ENCODE assay signal across 16 mouse cellular contexts in the genomic region with DNA sequence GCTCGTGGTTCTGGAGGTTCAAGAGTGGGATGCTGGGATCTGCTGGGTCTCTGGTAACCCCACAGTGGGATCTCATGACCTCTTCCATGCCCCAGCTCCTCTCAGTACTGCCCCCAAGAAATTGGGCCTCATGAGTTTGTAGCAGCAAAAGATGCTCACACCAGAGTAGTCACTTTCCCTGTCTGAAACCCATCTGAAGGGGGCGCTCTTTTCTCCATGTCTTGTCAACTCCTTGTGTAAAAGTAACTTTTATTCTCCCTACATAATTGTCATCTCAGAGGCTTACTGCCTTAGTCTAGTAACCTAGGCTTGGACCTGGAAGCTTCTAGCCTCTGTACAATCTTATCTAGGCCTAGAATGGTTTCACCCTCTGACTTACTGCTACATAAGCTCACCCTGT. TPM values are rescaled to one million over a fixed set of nuclear protein-coding genes. Genes with fewer than 3 reads are reported as not detected.
DNase-seq lines count a peak whose midpoint lies in the region; ATAC-seq and TF ChIP-seq lines count a peak whose summit lies in the region.
"Had no signal": no experiment of that assay in that cellular context is flagged by ENCODE, and none has a peak within 500 bp of the region (broad histone marks: within the 10 kb centered on the region; RNA-seq: fewer than 3 reads in every experiment).

No protein-coding gene starts in this region.

- no peak overlapping the region for H3K4me3 ChIP-seq in kidney, postnatal 0 days (replicated peaks; ENCODE audit: low read depth, low read length)
- H3K4me3 ChIP-seq in kidney, embryonic 15.5 days (replicated peaks) = no peak overlapping the region
- H3K4me3 ChIP-seq: embryonic facial prominence, embryonic 12.5 days; intestine, embryonic 15.5 days; lung, embryonic 15.5 days had no signal

- no peak overlapping the region for H3K4me2 ChIP-seq in kidney, postnatal 0 days (ENCODE audit: low read length)
- H3K4me2 ChIP-seq in kidney, embryonic 15.5 days = no peak overlapping the region
- H3K4me2 ChIP-seq: embryonic facial prominence, embryonic 12.5 days; intestine, embryonic 15.5 days; lung, embryonic 15.5 days had no signal

- H3K27me3 ChIP-seq in kidney, postnatal 0 days (ENCODE audit: insufficient read depth, low read length) = no peaks in the 10 kb centered on the region
- H3K27me3 ChIP-seq in kidney, embryonic 15.5 days = no peaks in the 10 kb centered on the region
- H3K27me3 ChIP-seq: embryonic facial prominence, embryonic 12.5 days; intestine, embryonic 15.5 days; lung, embryonic 15.5 days; Patski had no signal

- peak; percentile 42 for DNase-seq in embryo, embryonic 10.5 days (ENCODE audit: low spot score)
- no peak for DNase-seq in embryo, embryonic 9.5 days (ENCODE audit: extremely low spot score)
- DNase-seq in kidney, postnatal 0 days (ENCODE audit: low spot score) = no peak
- peak; percentile 8 for DNase-seq in thymus, postnatal 0 days (ENCODE audit: low spot score)
- no peak for DNase-seq in thymus, postnatal 10 days (ENCODE audit: low spot score in 2 of 2)
- peak; percentile 32 for DNase-seq in naive thymus-derived CD4-positive, alpha-beta T cell, adult 2 months (ENCODE audit: low read depth)
- no peak for DNase-seq in left cerebral cortex, postnatal 36 days (ENCODE audit: low spot score in 2 of 2)
- DNase-seq: adrenal gland, adult 2 months; cerebellum, adult 8-10 months; heart, postnatal 36 days; kidney, postnatal 4 days had no signal

- no peaks in the 10 kb centered on the region for H3K9me3 ChIP-seq in kidney, postnatal 0 days (replicated peaks; ENCODE audit: low read length)
- H3K9me3 ChIP-seq in kidney, embryonic 15.5 days (replicated peaks) = no peaks in the 10 kb centered on the region
- H3K9me3 ChIP-seq: embryonic facial prominence, embryonic 12.5 days; intestine, embryonic 15.5 days; lung, embryonic 15.5 days had no signal

- TF ChIP-seq CTCF in kidney, postnatal 0 days (IDR thresholded peaks at IDR 0.05; ENCODE audit: low read depth) = peak; percentile 43; the same call in 1 of the 2 replicates

- H3K36me3 ChIP-seq in kidney, postnatal 0 days (ENCODE audit: insufficient read depth, low read length) = peaks cover 82% of the 10 kb centered on the region
- peaks cover 99% of the 10 kb centered on the region for H3K36me3 ChIP-seq in kidney, embryonic 15.5 days

- H3K9ac ChIP-seq in kidney, postnatal 0 days (ENCODE audit: low read depth, low read length) = no peak overlapping the region
- no peak overlapping the region for H3K9ac ChIP-seq in kidney, embryonic 15.5 days
- H3K9ac ChIP-seq: embryonic facial prominence, embryonic 12.5 days; intestine, embryonic 15.5 days; lung, embryonic 15.5 days had no signal

- intact Hi-C loops in left cerebral cortex, postnatal 36 days (cut with DNase I) = no loop called here

- ATAC-seq in kidney, postnatal 0 days (replicated peaks; ENCODE audit: low FRiP score, low read depth) = no peak
- ATAC-seq in kidney, embryonic 15.5 days (replicated peaks; ENCODE audit: low FRiP score) = no peak
- ATAC-seq: intestine, embryonic 15.5 days; Patski had no signal

- WGBS in kidney, postnatal 0 days = 82% methylated on average over 2 of the region's 2 CpGs
- WGBS in kidney, embryonic 15.5 days = 93% methylated on average over 2 of the region's 2 CpGs

- H3K4me1 ChIP-seq in kidney, postnatal 0 days (replicated peaks; ENCODE audit: insufficient read depth, low read length) = 0 out of 2 replicates have a peak, but pooled peaks cover 2% of the 10 kb centered on the region
- peaks cover 6% of the 10 kb centered on the region for H3K4me1 ChIP-seq in kidney, embryonic 15.5 days
- H3K4me1 ChIP-seq: embryonic facial prominence, embryonic 12.5 days; lung, embryonic 15.5 days had no signal

- H3K27ac ChIP-seq in kidney, postnatal 0 days = no peak overlapping the region
- H3K27ac ChIP-seq in kidney, embryonic 15.5 days = no peak overlapping the region
- H3K27ac ChIP-seq: embryonic facial prominence, embryonic 12.5 days; intestine, embryonic 15.5 days; lung, embryonic 15.5 days had no signal

RNA-seq across cellular contexts. Expression of gene Iffo2, which starts 52.4 kb away (rescaled TPM):
- 4.8 and 5.1 TPM in 2 replicates for polyA plus RNA-seq in kidney, postnatal 0 days (2015; fragmentation: Nextera tagmentation; extraction: Ambion mirVana)
- 4.3 and 4.8 TPM in 2 replicates for polyA plus RNA-seq in kidney, embryonic 15.5 days (2015; fragmentation: Nextera tagmentation; extraction: Ambion mirVana)
- 3.1 and 3.7 TPM in 2 replicates for polyA plus RNA-seq in thymus, postnatal 0 days (2015; fragmentation: Nextera tagmentation; extraction: Ambion mirVana)
- 10 to 100 TPM; 15.7 to 18.8 TPM for total RNA-seq in left cerebral cortex, postnatal 36 days (2021)

Comparison
In these comparisons a context has a peak if more than half of its experiments do, and no peak if none do; other contexts are left out.
1. DNase-seq: peak in embryo, embryonic 10.5 days (single experiment), thymus, postnatal 0 days (single experiment) and naive thymus-derived CD4-positive, alpha-beta T cell, adult 2 months (single experiment); none in embryo, embryonic 9.5 days (single experiment), kidney, postnatal 0 days (single experiment), thymus, postnatal 10 days (0 of 2) and left cerebral cortex, postnatal 36 days (0 of 2).